Mouse (Mus musculus) brain, embryonic 14.5 days (tissue): Measurements from ENCODE around the gene Diaph3. TPM values are rescaled to one million over a fixed set of nuclear protein-coding genes. Genes with fewer than 3 reads are reported as not detected.

ENCODE experiments used
- DNase-seq: peaks from one replicate; pipeline ENCODE4 v3.0.0-alpha.2; 2011; ENCODE audit warnings: low read depth
- CTCF ChIP-seq: fragments of 200-500 bp; IDR thresholded peaks from 2 replicates; pipeline ENCODE4 v1.5.1; 2012; ENCODE audit warnings: inconsistent platforms, mild to moderate bottlenecking, moderate library complexity, borderline replicate concordance; ENCODE audit not compliant: insufficient read depth, insufficient read length; ENCODE audit errors: extremely low read depth
- POLR2A ChIP-seq: fragments of 200-500 bp; IDR thresholded peaks from 2 replicates; pipeline ENCODE4 v1.6.1; 2012; ENCODE audit warnings: mild to moderate bottlenecking, inconsistent platforms, borderline replicate concordance; ENCODE audit not compliant: poor library complexity, insufficient read depth, insufficient read length, severe bottlenecking; ENCODE audit errors: extremely low read depth
- polyA plus RNA-seq: library from polyadenylated mRNA; depleted of rRNA; stranded (reverse); fragments of >200 nt; gene quantifications from 2 replicates; pipeline ENCODE4 v1.2.3, GENCODE M21; 2012

Gene Diaph3
- polyA plus RNA-seq, 1 experiment = 2.8 TPM

DNA sequence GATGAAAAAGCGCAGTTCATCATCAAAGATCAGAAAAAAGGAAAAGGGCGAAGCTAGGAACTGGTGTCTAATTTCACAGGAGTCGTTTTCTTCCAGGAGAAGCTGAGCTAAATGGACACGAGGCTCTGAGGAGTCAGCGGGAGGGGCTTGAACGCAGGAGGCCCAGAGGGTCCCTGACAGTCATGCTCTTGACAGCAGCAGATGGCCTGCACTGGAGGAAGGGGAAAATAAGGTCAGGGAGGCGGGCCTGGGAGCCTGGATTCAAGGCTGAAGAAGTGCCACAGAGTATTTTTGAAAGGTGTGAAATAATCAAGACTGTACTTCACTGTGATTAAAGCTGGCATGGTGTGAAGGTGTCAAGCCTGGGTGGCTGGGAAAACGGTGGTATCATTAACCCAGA is 354.2 kb downstream of the Diaph3 start:
- peak; percentile 86 for DNase-seq
- TF ChIP-seq CTCF = no peak
- no peak for TF ChIP-seq POLR2A

GRCm38 (mm10) chr14:86781553-86782273 is 359.3 kb downstream of the Diaph3 start:
- peak; percentile 84 for DNase-seq
- TF ChIP-seq POLR2A = no peak
- TF ChIP-seq CTCF = peak; percentile 60; the same call in 1 of the 2 replicates

DNA sequence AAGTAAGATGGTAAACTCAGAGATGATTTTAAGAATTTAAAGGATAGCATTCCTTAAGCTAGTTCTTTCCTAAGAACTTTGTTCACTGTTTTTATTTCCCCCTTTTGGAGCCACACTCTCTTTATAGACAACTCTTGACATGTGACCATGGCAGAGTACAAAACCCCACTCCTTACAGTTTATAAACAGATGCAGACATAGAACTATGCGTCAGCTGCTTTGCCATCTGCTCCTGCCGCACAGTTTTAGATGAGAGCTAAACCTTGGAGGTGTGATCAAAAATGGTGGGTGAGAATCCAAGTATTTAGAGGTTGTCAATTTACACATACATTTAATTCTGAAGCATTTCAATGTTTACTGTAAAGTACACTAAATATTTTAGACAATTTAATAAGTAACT is 367.7 kb downstream of the Diaph3 start:
- DNase-seq = peak; percentile 83
- TF ChIP-seq CTCF (no peak), POLR2A (no peak)

DNA sequence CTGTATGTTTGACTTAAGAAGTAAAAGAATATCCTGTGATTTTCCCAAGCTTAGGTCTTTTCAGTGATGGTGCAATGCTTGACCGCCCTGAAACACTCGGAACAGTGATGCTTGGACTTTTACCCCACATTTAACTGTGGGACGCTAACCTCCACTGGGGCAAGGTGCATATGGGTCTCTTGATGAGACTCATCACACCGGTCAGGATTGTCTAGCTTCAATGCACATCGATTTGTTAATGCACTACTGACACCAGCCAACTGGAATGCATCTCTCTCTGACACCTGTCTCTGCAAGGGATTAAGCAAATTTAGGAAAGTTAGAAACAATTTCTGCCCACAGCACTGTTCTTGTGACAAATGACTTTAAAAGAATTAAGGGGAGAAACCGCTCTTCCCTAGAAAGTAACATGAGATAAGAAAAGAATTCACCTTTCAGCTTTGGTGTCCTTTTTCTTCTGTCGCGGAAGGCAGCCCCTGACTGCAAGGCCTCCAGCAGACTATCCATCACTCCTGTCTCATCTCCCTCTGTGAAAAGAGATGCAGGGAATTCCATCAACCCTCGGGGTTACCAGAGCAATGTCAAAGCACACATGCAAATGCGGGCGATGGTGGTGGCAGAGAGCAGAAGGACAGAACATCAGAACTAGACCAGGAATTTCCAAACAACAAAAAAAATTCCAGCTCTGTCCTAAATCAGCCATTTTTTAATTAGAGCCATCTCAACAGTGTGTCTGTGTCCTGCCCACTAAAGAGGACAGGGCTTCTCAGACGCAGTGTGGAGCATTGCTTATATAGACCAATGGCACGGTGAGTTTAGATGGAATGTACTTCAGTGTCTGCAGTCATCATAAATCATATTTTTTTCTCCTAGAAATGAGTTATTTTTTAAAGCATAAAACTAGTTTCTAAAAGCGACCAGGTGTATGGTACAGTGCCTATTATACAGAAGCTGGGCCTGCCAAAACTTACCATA is 368.6 kb downstream of the Diaph3 start:
- TF ChIP-seq CTCF = no peak
- no peak for DNase-seq

- no peak for DNase-seq
- no peak for TF ChIP-seq CTCF
- TF ChIP-seq POLR2A = no peak
These were observed 376.7 kb downstream of the Diaph3 start for GRCm38 (mm10) chr14:86764286-86764685.

- DNase-seq = no peak
These were observed 383.2 kb downstream of the Diaph3 start for GRCm38 (mm10) chr14:86757604-86758520.

GRCm38 (mm10) chr14:86757132-86757531 is 383.9 kb downstream of the Diaph3 start:
- TF ChIP-seq CTCF (no peak), POLR2A (no peak)
- no peak for DNase-seq

More at GRCm38 (mm10) chr14:86757604-86758520, 383.2 kb downstream of the Diaph3 start:
- TF ChIP-seq POLR2A (no peak), CTCF (no peak)

DNA sequence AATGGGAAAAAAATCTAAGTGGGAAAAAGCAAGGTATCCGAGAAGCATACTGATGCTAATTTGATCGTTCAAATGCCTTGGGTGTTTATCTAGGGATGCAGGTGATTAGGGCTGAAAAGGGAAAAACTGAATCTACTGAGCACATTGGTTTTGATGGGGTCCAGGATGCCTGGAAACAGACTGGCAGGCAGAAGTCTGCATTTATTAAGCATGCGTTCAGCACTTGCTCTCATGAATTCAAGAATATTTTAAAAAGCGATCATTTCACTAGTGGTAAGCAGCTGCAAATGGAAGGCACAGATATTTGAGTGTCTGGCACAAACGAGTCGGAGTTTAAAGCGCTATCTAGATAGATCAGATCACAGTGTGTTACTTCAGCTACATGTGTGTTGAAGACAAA is 390.7 kb downstream of the Diaph3 start:
- no peak for TF ChIP-seq CTCF
- no peak for TF ChIP-seq POLR2A
- peak; percentile 50 for DNase-seq

GRCm38 (mm10) chr14:86749425-86749824 is 391.6 kb downstream of the Diaph3 start:
- DNase-seq = peak; percentile 60

DNA sequence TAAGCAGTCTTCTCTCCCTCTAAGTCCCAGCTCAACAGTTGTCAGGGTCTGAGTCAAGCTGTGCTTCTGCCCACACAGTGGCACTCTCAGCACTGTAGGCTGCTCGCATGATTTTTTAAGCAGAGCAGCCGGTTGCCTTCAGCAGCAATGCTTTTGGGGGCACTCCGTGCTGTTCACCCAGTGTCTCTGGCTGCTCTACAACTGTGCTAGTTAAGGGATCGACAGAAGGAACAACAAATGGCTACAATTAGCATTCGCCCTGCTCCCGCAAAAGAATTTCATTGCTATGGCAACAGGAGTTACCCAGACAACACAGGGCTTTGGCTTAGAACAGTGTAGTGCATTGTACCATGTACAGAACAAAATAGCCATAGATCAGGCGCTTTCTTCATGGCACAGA is 392.2 kb downstream of the Diaph3 start:
- DNase-seq = peak; percentile 98
- TF ChIP-seq CTCF = no peak

More at GRCm38 (mm10) chr14:86749425-86749824, 391.6 kb downstream of the Diaph3 start:
- no peak for TF ChIP-seq CTCF
- TF ChIP-seq POLR2A = no peak

GRCm38 (mm10) chr14:86744523-86744922 is 396.5 kb downstream of the Diaph3 start:
- DNase-seq = no peak
- TF ChIP-seq CTCF (no peak), POLR2A (no peak)

GRCm38 (mm10) chr14:86741855-86742531 is 399.0 kb downstream of the Diaph3 start:
- TF ChIP-seq CTCF = no peak
- TF ChIP-seq POLR2A = no peak
- DNase-seq = no peak
